Mouse (Mus musculus): ENCODE measurements around the gene Crabp1. TPM values are rescaled to one million over a fixed set of nuclear protein-coding genes. Genes with fewer than 3 reads are reported as not detected.

Gene Crabp1
- polyA plus RNA-seq, 1 experiment: 12.2 TPM

DNA sequence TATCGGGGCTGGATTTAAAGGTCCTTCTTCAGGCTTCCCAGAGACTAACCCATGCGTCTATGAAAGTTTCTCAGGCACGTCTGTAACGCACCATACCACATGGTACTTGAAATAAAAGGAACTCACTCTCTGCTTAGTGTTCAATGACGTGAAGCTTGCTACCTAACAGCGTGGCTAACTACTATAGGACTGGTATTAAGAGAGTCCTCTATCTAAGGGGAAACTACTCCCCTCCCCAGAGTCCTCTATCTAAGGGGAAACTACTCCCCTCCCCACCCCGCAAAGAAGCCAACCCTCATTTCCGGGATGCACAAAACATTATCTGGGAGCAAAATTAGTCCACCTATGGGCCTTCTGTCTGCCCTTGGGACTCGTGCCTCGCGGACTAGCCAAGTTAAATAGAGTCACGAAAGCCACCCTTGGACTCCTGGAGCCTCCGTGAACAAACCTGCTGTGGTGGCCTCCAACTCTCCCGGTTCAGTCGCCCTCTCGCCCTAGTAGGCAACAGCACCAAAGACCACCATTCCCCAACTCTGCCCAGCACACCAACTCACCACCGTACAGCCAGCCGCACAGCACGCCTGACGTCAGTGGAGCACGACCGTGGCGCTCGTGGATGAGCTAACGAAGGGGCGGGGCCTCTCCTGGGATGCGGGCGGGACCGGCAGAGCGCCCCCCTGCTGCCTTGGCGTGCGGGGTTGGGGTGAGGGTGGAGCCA lies 30.5 kb upstream of the Crabp1 start, which contains the start of gene Wdr61:
Gene Wdr61, minus strand, starts transcription at position 599 of the 718 bp plus-strand sequence.
- Histone ChIP-seq H3K27ac (ENCODE audit: control insufficient read depth, insufficient read depth, low read depth, low read length) (peak within 1 kb of the TSS; percentile 84), H3K36me3 (ENCODE audit: control insufficient read depth, insufficient read depth, low read length) (no peaks in the 10 kb centered on the region), H3K4me3 (ENCODE audit: control insufficient read depth, low read depth, low read length) (peak within 1 kb of the TSS; percentile 93), H3K27me3 (ENCODE audit: control insufficient read depth, insufficient read depth, low read length) (no peaks in the 10 kb centered on the region), H3K4me1 (ENCODE audit: control insufficient read depth, insufficient read depth, low read length) (no peaks in the 10 kb centered on the region)
- TF ChIP-seq POLR2A (IDR thresholded peaks at IDR 0.05; ENCODE audit: control insufficient read depth, low read depth, low read length) (peak; percentile 97), CTCF (IDR thresholded peaks at IDR 0.05; ENCODE audit: control insufficient read depth, insufficient read depth, insufficient replicate concordance, low read depth, low read length) (peak; percentile 24; the same call in 1 of the 2 replicates)

DNA sequence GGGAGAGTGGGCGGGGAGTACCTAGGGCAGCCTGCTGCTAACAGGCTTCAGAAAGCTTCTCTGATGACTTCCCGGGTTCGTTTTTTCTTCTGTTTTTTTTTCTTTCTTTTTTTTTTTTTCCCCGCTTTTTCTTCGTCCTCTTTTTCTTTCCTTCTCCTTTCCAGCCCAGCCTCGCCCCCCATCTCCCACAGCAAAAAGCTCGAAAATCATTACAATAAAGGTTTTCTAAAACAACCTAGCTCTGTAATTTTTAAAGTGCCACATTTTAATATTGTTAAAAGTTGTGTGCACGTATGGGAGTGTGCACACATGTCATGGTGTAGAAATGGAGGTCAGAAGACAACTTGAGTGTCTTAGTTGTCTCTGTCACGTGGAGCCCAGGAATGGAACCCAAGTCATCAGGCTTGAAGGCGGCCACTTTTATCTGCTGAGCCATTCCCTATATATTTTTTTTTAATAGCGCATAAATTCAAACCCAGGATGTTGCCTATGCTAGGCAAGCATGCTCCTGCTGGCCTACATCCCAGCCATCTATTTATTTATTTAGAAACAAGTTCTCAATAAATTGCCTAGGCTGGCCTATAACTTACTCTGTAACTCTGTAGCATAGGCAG lies 29.8 kb upstream of the Crabp1 start:
- H3K27me3 ChIP-seq (ENCODE audit: control insufficient read depth, insufficient read depth, low read length): no peaks in the 10 kb centered on the region
- H3K27ac ChIP-seq (ENCODE audit: control insufficient read depth, insufficient read depth, low read depth, low read length): no peak overlapping the region
- H3K4me1 ChIP-seq (ENCODE audit: control insufficient read depth, insufficient read depth, low read length): no peaks in the 10 kb centered on the region
- peak overlapping the region; percentile 93 for H3K4me3 ChIP-seq (ENCODE audit: control insufficient read depth, low read depth, low read length)
- TF ChIP-seq CTCF (IDR thresholded peaks at IDR 0.05; ENCODE audit: control insufficient read depth, insufficient read depth, insufficient replicate concordance, low read depth, low read length): no peak
- no peak; the same call in 1 of the 2 replicates for TF ChIP-seq POLR2A (IDR thresholded peaks at IDR 0.05; ENCODE audit: control insufficient read depth, low read depth, low read length)
- no peaks in the 10 kb centered on the region for H3K36me3 ChIP-seq (ENCODE audit: control insufficient read depth, insufficient read depth, low read length)

DNA sequence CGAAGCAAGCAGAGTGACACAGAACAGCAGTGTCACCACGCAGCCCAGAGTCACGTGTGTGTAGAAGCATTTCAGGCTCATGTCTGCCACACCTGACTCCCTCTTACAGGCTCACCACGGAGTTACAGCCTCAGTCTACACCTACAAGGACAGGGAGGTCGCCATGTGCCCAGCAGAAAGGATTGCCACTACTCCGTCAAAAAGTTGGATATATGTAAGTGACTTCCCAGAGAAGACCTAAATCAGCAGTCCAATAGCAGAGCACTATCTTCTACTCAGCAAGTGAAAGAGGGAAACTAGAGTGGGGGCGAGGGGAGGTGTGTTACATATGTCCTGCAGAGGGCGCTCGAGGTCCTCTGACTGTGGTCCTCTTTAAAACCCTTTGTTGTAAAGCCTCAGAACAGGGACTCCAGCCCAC lies 28.3 kb upstream of the Crabp1 start:
- Histone ChIP-seq H3K27ac (ENCODE audit: control insufficient read depth, insufficient read depth, low read depth, low read length) (no peak overlapping the region), H3K27me3 (ENCODE audit: control insufficient read depth, insufficient read depth, low read length) (no peaks in the 10 kb centered on the region), H3K4me3 (ENCODE audit: control insufficient read depth, low read depth, low read length) (no peak overlapping the region), H3K4me1 (ENCODE audit: control insufficient read depth, insufficient read depth, low read length) (no peaks in the 10 kb centered on the region), H3K36me3 (ENCODE audit: control insufficient read depth, insufficient read depth, low read length) (no peaks in the 10 kb centered on the region)
- peak; percentile 40; the same call in 1 of the 2 replicates for TF ChIP-seq CTCF (IDR thresholded peaks at IDR 0.05; ENCODE audit: control insufficient read depth, insufficient read depth, insufficient replicate concordance, low read depth, low read length)
- no peak for TF ChIP-seq POLR2A (IDR thresholded peaks at IDR 0.05; ENCODE audit: control insufficient read depth, low read depth, low read length)

DNA sequence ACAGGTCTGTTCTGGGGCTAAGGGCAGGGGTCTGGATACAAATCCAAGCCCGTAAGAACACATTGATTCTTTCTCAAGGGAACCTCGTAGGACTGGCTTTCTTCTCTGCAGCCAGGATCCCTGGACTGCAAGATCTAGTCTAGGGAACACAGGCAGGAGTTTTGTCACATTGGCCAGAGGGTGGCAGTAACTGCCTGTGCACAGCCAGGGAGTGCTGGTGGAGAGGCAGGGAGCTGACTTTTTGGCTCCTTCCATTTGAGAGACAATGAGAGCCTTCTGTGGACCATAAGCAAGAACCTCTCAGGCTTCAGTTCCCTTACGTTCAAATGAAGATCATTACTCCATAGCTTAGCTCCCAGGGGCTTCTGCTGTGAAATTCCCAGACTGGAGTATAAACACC lies 26.2 kb upstream of the Crabp1 start:
- H3K27me3 ChIP-seq (ENCODE audit: control insufficient read depth, insufficient read depth, low read length): no peaks in the 10 kb centered on the region
- TF ChIP-seq CTCF (IDR thresholded peaks at IDR 0.05; ENCODE audit: control insufficient read depth, insufficient read depth, insufficient replicate concordance, low read depth, low read length): peak; percentile 66; the same call in 1 of the 2 replicates
- TF ChIP-seq POLR2A (IDR thresholded peaks at IDR 0.05; ENCODE audit: control insufficient read depth, low read depth, low read length): no peak
- no peak overlapping the region for H3K4me3 ChIP-seq (ENCODE audit: control insufficient read depth, low read depth, low read length)
- no peak overlapping the region for H3K27ac ChIP-seq (ENCODE audit: control insufficient read depth, insufficient read depth, low read depth, low read length)
- no peaks in the 10 kb centered on the region for H3K36me3 ChIP-seq (ENCODE audit: control insufficient read depth, insufficient read depth, low read length)
- no peaks in the 10 kb centered on the region for H3K4me1 ChIP-seq (ENCODE audit: control insufficient read depth, insufficient read depth, low read length)

DNA sequence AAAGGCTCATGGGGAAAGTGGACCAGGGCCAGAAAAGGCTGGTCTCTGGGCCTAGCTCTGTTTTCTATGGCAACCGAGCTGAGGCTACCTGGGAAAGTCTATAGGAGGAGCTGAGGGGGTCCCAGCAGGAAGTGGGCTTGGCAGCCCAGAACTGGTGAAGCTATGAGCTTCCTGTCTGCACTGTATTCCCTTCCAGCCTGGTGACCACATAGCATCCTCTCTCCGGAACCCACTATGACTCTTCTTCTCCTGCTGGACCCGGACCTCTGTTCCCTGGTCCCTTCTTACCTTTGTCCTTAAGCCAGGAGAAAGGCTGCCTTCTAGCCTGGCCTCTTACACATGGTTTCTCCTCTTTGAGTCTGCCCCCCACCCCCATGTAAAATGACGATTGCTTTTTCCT lies 20.7 kb upstream of the Crabp1 start:
- no peak for TF ChIP-seq CTCF (IDR thresholded peaks at IDR 0.05; ENCODE audit: control insufficient read depth, insufficient read depth, insufficient replicate concordance, low read depth, low read length)
- TF ChIP-seq POLR2A (IDR thresholded peaks at IDR 0.05; ENCODE audit: control insufficient read depth, low read depth, low read length): no peak
- H3K27ac ChIP-seq (ENCODE audit: control insufficient read depth, insufficient read depth, low read depth, low read length): no peak overlapping the region

DNA sequence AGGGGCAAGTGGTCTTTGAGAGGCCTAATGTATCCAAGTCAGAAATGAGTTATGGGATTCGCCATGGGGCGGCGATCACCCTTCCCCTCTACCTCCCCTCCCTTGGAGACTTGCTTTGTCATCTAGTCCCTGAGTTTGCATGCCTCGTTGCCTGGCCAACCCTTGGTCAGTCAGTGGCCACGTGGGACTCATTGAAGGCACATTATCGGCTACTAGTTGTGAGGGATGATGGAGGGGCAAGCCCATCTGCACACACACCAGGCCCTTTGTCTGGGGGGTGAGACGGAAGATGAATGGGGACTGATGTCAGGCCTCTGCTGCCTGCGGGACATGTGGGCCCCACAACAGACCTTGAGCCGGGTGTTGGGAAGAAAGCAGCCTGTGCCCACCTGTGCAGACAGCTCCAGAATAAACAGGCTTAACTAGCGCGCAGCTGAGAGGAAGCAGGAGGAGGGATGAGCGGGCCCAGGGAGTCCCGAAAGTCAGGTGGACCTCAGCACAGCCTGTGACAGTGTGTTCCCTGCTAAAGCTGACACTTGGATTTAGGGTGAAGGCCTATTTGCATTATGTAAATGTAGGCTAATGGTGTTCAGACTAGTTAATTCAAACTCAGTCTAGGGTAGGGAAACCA lies 18.7 kb upstream of the Crabp1 start:
- Histone ChIP-seq H3K4me1 (ENCODE audit: control insufficient read depth, insufficient read depth, low read length) (no peaks in the 10 kb centered on the region), H3K27me3 (ENCODE audit: control insufficient read depth, insufficient read depth, low read length) (no peaks in the 10 kb centered on the region), H3K36me3 (ENCODE audit: control insufficient read depth, insufficient read depth, low read length) (no peaks in the 10 kb centered on the region), H3K4me3 (ENCODE audit: control insufficient read depth, low read depth, low read length) (no peak overlapping the region), H3K27ac (ENCODE audit: control insufficient read depth, insufficient read depth, low read depth, low read length) (no peak overlapping the region)
- TF ChIP-seq POLR2A (IDR thresholded peaks at IDR 0.05; ENCODE audit: control insufficient read depth, low read depth, low read length) (no peak), CTCF (IDR thresholded peaks at IDR 0.05; ENCODE audit: control insufficient read depth, insufficient read depth, insufficient replicate concordance, low read depth, low read length) (no peak)

More for the DNA sequence above, 20.7 kb upstream of the Crabp1 start:
- H3K4me1 ChIP-seq (ENCODE audit: control insufficient read depth, insufficient read depth, low read length): no peaks in the 10 kb centered on the region
- H3K4me3 ChIP-seq (ENCODE audit: control insufficient read depth, low read depth, low read length): no peak overlapping the region
- no peaks in the 10 kb centered on the region for H3K36me3 ChIP-seq (ENCODE audit: control insufficient read depth, insufficient read depth, low read length)
- H3K27me3 ChIP-seq (ENCODE audit: control insufficient read depth, insufficient read depth, low read length): no peaks in the 10 kb centered on the region
